Mouse (Mus musculus): ENCODE data around the gene Daglb.
"Not testable (repeated sequence)": the region's sequence is repeated elsewhere in the genome, so short reads cannot be mapped to it uniquely, and the experiment has no call there.

Gene Daglb

DNA sequence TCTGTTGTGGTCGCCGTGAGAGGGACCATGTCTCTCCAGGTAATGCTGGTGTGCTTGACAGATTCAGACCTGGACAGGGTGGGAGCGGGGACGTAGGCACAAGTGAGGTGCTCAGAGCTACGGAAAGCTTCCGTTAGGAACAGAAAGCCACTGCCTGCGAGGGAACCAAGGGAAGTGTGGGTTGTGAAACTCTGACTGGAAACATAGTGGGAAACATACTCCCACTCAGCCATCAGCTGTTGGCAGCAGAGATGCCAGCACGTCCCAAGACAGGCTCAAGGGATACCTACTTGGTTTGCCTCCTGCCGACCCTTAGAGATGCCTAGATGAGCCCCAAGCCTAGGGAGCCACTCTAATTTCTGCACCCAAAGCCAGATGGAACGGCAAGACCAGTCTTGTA is 22.8 kb downstream of the Daglb start:
- no peak for DNase-seq (ENCODE audit: low spot score in 2 of 2)

DNA sequence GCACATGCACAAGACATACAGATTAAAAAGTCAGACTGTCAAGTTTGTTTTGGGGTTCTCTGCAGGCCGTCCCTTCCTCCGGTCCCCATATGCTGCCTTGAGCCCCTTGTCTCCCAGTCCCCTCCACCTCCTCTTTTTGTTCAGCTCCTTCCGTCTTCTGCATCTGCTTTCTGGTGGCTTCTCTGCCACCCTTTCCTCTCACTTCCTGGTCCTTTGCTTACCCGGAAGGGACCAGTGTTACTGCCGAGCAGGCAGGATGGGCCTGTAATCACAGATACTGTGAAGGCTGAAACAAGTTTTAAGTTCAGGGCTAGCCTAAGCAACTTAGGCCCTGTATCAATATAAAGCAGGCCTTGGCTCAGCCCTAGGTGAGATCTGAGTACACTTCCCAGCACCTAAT is 23.6 kb downstream of the Daglb start:
- DNase-seq (ENCODE audit: low spot score in 2 of 2): no peak

DNA sequence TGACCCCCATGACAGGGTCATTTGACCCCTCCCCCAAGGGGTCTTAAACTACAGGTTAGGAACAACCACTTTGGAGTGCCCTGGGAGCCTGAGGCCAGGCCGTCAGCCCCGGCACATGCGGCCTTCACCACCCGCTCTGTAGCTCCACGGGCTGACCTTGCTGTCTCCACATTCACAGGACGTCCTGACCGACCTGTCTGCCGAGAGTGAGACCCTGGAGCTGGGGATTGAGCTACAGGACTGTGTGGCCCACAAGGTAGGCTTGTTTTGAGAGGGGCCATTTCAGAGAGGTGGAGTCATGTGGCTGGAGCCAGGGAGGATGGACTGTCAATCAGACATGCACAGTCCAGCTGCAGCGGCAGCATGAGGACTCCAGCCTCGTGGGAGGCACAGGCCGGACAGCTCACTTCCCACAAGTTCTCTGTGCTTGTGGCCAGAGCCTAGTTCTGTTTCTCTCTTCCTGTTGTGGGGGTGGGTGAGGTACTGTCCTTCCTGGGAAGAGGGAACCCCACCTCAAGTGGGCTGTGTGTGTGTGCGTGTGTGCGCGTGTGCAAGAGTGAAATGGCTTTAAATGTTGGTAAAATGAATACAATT is 25.5 kb downstream of the Daglb start:
- no peak for DNase-seq (ENCODE audit: low spot score in 2 of 2)

DNA sequence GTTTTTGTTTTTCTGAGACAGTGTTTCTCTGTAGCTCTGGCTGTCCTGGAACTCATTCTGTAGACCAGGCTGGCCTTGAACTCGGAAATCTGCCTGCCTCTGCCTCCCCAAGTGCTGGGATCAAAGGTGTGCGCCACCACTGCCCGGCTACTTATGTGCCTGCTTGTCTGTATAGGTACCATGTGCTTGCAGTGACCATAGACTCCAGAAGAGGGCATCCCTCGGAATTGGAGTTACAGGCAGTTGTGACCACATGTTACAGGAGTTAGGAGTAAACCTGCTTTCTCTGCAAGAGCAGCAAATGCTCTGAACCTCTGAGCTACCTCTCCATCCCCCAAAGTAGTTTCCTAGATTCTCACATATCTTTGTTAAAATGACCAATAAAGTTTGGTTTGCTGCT is 27.4 kb downstream of the Daglb start:
- no peak for DNase-seq (ENCODE audit: low spot score in 2 of 2)

DNA sequence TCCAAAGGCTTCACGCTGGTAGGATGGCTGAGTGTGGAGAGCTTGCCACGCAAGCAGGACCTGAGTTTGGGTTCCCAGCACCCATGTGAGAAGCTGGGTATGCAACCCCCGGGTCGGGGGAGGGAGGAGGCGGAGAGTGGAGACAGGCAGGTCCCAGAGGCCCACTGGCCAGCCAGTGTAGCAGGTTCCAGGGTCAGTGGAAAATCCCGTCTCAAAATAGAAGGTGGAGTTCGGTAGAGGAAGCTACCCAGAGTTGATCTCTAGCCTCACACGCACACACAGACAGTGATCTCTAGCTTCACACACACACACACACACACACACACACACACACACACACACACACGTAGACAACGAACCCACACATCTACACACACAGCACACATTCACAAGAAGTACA is 28.8 kb downstream of the Daglb start:
- no peak for DNase-seq (ENCODE audit: low spot score in 2 of 2)

DNA sequence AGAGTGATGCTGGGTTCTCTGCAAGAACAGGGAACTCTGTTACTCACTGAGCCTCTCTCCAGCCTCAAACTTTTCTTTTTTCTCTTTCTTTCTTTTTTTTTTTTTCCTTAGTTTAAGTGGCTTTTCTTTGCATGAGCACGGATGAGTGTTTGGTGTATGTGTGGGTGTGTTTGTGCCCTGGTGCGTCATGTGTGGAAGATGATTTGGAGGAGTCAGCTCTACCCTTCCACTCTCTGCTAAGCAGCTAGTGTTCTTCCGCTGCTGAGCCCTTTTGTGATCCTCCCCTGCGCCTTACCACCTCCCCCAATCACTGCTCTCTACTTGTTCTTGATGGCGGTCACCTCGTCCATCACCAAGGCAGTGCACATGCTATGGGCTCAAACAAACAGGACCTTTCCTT is 31.3 kb downstream of the Daglb start:
- DNase-seq (ENCODE audit: low spot score in 2 of 2): no peak

DNA sequence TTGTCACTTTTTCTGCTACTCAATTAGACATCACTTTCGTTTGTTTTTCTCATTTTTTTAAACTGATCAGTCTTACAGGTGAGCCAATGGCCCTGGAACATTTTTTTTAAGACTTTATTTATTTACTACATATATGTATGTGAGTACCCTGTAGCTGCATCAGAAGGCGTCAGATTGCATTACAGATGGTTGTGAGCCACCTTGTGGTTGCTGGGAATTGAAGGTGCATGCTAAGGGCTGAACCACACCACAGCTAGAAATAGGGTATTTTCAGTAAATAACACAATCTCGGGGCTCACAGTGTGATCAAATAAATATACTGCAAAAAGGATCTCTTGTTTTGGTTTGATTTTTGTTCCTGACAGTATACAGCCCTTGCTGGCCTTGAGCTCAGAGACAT is 33.1 kb downstream of the Daglb start:
- no peak for DNase-seq (ENCODE audit: low spot score in 2 of 2)

DNA sequence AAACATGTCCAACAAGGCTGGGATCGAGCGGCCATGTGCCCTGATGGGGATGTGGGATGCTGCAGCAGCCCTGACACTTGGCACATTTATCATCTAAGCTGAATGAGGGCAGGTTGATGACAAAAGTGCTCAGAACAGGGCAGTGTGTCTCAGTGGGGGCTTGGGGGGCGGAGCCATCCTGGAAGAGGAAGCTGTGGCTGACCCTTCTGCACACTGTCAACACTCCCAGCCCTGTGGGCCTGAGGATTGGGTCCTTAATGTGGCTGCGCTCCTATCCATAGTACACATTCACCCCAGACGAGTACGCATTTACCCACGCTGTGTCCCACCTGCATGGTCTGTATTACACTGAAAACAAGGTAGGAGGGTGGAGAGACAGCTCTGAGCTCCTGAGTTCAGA is 34.8 kb downstream of the Daglb start:
- DNase-seq (ENCODE audit: low spot score in 2 of 2): no peak

DNA sequence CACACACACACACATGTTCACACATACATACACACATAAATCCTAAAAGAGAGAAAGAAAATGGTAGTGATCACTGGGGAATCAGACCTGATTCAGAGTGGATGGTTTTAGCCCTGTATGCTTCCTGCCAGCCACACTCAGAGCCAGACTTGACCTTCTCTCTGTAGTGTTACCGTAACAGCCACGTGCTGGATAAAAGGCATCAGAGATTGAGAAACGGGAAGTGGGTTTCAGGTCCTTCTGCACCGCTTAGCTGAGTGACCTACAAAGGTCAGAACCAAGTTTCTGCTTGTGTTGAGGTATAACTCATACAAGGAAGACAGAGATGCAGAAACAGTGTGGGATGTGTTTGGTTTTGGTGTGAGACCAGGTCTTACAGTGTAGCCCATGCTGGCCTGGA is 35.3 kb downstream of the Daglb start:
- no peak for DNase-seq (ENCODE audit: low spot score in 2 of 2)

DNA sequence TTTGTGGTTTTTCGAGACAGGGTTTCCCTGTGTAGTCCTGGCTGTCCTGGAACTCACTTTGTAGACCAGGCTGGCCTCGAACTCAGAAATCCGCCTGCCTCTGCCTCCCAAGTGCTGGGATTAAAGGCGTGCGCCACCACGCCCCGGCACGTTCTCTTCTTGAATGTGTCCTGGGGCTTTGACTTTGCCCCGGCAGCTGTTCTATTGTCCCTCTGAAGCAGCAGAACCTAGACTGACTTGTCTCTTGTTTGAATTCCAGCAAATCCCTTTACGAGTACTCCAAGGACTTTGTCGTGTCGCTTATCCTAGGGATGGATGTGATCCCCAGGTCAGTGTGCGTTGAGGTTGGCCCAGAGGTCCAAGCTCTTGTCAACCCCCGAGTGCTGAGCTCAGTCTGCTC is 36.3 kb downstream of the Daglb start:
- not testable (repeated sequence) for DNase-seq (ENCODE audit: low spot score in 2 of 2)

DNA sequence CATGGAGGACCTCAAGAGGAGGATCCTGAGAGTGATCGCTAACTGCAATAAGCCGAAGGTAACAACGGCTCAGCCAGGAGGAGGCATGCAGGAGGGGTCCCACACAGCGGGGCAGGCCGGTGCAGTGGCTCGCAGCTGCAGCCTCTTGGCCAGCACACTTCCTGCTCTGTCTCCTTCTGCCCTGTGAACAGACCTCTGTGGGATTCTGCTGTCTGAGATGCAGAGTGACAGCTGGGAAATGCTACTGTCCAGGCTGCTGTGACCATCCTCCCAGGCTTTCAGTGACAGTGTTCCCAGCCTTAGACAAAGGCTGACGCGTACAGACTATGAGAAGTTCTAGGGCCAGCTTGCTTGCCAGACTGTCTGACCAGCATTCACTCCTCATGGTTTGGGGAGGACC is 36.8 kb downstream of the Daglb start:
- no peak for DNase-seq (ENCODE audit: low spot score in 2 of 2)

DNA sequence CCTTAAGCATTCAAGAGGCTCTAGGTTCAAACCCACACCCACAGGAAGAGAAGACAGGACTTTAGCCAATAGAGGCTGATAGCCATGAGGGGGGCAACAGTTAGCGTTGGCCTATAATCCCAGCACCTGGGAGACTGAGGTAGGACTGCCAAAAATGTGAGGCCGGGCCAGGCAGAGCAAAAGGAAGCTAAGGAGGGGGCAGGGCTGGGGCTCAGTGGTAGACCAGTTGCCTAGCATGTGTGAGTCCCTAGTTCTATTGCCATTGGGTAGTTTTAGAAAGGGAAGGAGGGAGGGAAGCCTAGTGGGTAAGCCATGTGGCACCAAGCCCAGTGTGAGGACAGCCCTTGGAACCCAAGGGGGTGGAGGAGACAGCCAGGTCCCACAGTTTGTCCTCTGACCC is 37.3 kb downstream of the Daglb start:
- no peak for DNase-seq (ENCODE audit: low spot score in 2 of 2)

DNA sequence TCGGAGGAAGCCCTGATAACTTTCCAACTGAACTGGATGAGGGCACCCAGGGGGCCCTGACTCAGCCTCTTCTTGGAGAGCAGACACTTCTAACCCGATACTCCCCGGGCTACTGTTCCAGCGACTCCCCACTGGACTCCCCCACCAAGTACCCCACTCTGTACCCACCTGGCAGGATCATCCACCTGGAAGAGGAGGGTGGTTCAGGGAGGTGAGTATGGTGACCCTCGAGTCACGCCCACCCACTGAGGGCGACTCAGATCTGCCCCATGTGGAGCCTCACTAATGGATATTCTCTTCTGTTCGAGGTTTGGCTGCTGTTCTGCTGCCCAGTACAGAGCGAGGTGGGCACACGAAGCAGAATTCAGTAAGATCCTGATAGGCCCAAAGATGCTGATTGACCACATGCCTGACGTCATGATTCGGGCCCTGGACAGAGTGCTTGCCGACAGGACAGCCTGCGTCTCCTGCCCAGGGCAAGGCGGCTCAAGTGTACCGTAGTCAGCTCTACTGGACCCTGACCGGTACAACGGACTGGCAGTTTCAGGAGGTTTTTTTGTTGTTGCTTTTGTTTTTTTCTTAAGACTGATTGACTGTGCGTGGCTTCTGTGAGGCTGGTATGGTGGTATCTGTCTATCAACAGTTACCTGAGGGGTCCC is 38.6 kb downstream of the Daglb start:
- no peak for DNase-seq (ENCODE audit: low spot score in 2 of 2)

DNA sequence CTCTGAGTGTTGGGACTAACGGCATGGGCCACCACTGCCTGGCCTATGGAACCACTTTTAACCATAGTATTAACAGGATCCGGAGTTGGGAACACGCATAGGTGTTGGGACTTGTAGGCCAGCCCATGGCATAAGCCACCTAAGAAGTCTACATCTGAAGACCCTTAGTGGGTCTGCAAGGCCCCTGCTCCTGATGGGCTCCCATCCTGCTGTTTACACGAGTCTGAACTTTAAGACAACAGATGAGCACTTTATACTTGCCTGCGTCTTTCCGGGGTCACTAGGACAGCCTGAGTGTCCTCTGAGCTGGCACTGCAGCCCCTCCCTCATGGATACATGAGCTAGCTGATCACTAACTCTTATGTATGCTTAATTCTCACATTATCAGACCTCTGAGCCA is 39.4 kb downstream of the Daglb start:
- no peak for DNase-seq (ENCODE audit: low spot score in 2 of 2)

DNA sequence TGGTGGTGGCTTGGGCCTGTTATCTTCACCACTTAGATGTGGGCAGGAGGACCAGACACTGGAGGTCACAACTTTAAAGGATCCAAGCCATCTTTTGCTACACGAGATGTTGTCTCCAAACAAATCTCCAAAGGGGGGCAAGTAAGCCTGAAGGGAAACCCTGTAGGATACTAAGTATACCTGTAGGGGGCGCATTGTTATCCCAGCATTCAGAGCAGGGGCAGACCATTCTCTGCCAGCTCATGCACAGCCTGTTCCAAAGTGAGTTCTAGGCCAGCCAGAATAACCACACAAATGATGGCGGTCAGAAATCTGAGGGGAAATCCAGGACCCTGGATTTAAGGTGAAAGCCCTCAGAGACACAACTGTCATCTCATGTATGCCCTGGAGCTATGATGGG is 40.1 kb downstream of the Daglb start:
- no peak for DNase-seq (ENCODE audit: low spot score in 2 of 2)

DNA sequence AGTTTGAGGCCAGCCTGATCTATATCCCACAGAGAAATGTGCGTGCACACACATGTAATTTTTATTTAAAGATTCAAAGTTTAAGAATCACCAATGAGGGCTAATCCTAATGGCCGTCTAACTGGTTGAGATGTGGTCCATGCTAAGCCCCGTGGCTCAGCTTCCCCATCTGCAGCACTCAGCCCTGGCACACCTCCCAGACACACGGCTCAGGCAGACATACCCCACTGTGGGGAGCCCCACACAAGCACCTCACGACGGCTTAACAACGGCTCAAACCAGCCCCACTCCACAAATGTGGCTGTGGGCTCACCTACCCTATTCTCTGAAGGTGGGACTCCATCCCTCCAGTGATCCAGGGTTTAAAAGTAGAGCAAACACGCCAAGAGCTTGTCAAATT is 40.7 kb downstream of the Daglb start:
- DNase-seq (ENCODE audit: low spot score in 2 of 2): no peak

DNA sequence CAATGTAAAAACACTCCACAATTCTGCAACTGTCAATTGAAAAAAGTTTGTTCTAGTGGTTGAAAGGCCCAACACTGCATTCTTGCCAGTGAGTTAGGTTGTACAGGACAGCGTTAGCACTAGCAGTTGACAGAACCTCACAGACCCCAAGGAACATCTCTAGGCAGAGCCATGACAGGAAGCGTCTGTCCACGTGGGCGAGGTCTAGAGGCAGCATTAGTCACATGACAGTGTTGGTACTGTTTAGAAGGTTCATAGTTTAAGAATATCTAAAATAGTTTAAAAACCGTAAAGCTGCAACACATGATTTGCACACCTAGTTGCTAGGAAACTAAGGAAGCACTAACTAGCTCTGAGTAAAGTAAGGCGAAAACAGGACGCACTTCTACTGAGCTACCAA is 41.2 kb downstream of the Daglb start:
- DNase-seq (ENCODE audit: low spot score in 2 of 2): no peak

DNA sequence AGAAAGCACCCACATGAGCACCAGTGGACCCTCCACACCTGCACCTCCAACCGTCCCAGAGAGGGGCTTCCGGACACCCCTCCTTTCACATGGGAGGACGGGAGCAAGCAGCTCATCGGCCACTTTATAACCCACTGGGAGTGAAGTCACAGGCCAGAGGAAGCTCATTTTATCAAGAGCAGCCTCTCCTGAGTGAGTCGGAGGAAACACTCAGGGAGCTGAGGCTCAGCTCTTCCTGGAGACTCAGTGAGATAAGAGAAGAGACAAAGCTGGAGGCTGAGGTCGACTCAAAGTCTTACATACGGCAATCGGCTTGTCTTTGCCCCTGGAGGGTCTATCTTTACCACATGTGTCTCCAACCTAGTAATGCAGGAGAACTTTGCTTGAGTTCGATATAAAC is 44.9 kb downstream of the Daglb start:
- no peak for DNase-seq (ENCODE audit: low spot score in 2 of 2)

DNA sequence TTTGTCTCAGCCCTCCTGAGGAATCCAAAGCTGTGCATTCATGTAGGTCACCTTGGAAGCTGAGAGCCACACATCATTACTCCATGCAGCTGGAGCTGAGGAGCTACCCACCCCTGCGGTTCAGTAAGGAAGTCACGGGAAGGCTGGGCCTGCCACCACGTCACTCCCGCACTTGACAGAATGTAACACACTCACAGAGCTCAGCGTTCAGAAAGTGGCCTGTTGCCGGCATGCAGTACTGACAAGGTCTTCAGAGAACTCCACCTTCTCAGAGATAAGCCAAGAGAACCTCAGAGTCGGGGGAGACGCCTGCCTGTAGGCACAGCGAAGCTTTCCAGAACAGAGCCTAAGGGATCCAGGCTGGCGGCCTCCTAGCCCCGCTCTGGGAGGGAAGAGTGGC is 45.4 kb downstream of the Daglb start:
- no peak for DNase-seq (ENCODE audit: low spot score in 2 of 2)

DNA sequence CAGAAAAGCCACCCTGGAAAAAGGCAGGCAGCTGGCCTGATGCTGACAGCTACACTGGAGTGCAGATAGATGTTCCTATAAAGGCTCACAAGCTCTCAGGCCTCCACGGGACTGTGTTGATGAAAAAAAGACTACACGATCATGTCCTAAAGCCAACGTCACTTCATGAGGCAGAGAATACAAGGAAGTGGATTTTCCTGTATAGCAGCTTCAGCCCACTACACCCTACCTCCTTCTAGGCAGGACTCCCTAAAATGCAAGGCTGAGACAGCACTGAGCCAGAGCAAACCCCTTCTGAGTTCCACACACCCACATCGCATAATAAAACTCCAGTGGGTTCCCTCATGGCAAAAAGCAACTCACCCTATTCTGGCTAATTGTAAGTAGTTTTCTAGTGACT is 47.2 kb downstream of the Daglb start:
- DNase-seq (ENCODE audit: low spot score in 2 of 2): no peak

DNA sequence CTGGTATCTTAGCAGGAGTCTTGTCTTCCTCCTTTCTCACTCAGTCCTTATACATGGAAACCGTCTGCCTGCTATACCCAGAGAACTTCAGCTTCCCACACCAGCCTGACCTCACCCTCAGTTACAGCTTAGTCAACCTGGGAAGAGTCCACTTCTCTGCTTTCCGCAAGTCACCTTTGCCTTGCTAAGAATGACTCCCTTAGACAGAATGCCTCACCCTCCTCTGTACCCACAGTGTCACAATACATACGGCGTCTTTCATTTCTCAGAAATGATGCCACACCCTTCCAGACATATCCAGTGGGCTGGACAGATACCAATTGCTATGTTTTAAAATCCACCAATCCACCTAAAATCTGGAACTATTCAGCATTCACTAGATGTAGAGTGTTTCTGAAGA is 47.9 kb downstream of the Daglb start:
- DNase-seq (ENCODE audit: low spot score in 2 of 2): no peak

DNA sequence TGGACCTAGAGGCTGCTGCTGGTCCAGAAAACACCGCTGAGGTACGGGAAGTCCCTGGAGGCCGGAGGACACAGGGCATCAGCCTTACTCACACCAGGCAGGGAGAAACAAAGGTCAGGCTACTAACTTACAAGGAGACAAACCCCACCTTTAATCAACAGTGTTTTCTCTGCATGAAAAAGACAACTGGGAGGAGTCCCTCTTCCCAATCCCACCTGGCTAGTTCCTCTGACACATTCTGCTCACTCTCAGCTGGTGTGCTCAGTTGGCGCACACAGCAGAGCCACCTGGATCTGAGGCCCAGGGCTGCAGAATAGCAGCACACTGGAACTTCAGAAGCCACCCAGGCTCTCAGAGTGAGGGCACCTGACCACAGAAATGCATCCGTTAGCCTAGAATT is 50.5 kb downstream of the Daglb start:
- DNase-seq (ENCODE audit: low spot score in 2 of 2): no peak

DNA sequence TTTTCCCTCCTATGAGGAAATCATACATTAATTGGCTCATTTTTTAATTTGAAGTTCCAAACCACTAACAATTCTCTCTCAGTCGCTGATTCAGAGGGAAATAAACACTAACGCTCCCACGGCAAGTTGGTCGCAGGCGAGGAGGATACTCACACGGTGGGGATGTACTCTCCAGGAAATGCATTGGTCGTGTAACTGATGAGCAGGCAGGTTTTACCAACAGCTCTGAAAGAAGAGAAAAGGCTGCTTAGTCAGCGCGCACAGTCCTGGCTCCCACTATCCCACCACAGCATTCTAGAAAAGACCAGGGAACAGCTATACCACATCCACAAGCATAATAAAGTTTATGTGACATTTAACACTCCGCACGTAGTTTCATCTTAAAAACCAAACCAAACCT is 52.6 kb downstream of the Daglb start:
- DNase-seq (ENCODE audit: low spot score in 2 of 2): no peak

DNA sequence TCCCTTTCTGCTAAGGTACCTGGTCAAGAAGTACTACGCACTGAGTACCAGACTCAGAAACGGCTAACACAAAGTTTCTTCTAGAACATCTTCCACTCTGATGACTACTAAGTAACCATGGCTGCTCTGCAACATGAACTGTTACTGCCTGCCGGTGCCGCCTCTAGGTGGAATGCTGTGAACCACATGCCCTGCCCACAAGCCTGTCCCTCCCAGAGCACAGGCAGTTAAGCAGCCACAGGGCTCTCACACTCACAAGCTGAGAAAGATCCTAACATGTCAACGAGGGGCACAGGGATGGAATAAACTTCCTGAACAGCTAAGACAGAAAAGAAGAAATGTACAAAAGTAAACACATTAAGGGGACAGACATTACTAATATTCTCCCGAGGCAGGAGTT is 53.1 kb downstream of the Daglb start:
- peak in 1 of 2 experiments; percentile 33 for DNase-seq (ENCODE audit: low spot score in 2 of 2)
